Mouse (Mus musculus): ENCODE data around the gene Smarcc1.

GRCm38 (mm10) chr9:110273507-110273906, 156.0 kb downstream of the Smarcc1 start:
- no peak for TF ChIP-seq POLR2AphosphoS5 (IDR thresholded peaks at IDR 0.05; ENCODE audit: insufficient replicate concordance, low read depth, low read length)
- TF ChIP-seq CTCF (IDR thresholded peaks at IDR 0.05; ENCODE audit: low read depth, low read length): no peak
- no peak for TF ChIP-seq TAL1 (conservative IDR thresholded peaks at IDR 0.05; ENCODE audit: low read depth, low read length)
- TF ChIP-seq GATA2 (IDR thresholded peaks at IDR 0.05; ENCODE audit: borderline replicate concordance, low read depth, low read length): no peak
- no peak for TF ChIP-seq GATA1 (IDR thresholded peaks at IDR 0.05; ENCODE audit: borderline replicate concordance, low read length)

Data from G1E (cell line).